Mouse (Mus musculus) midbrain, embryonic 14.5 days (tissue): ENCODE measurements around the gene Stac2. TPM values are rescaled to one million over a fixed set of nuclear protein-coding genes. Genes with fewer than 3 reads are reported as not detected.

Experiments
- ATAC-seq: fragments of 200-750 bp; cut with Nextera tagmentation; 2 replicates; pipeline ENCODE4 v1.8.0; 2017; ENCODE audit warnings: moderate number of reproducible peaks, moderate library complexity; ENCODE audit not compliant: low FRiP score, low TSS enrichment
- DNase-seq: peaks from one replicate; pipeline ENCODE4 v3.0.0-alpha.2; 2015
- H3K27ac ChIP-seq: fragments of 300-500 bp; sonication (generic); replicated peaks from 2 replicates; pipeline ENCODE4 v1.5.1; 2014; ENCODE audit warnings: mild to moderate bottlenecking, low read depth, low read length, moderate library complexity
- H3K27me3 ChIP-seq: fragments of 300-500 bp; sonication (generic); 2 replicates; pipeline ENCODE4 v1.6.1; 2014; ENCODE audit warnings: low read length, control low read depth, mixed read lengths; ENCODE audit not compliant: control insufficient read depth, insufficient read depth
- H3K36me3 ChIP-seq: fragments of 300-500 bp; sonication (generic); 2 replicates; pipeline ENCODE4 v1.6.1; 2014; ENCODE audit warnings: low read length, control low read depth; ENCODE audit not compliant: control insufficient read depth, insufficient read depth
- H3K4me1 ChIP-seq: fragments of 300-500 bp; sonication (generic); 2 replicates; pipeline ENCODE4 v1.6.1; 2014; ENCODE audit warnings: mild to moderate bottlenecking, antibody characterized with exemption, low read length, control low read depth; ENCODE audit not compliant: control insufficient read depth, insufficient read depth
- H3K4me2 ChIP-seq: fragments of 300-500 bp; sonication (generic); 2 replicates; pipeline ENCODE4 v1.6.1; 2014; ENCODE audit warnings: mild to moderate bottlenecking, low read length, moderate library complexity
- H3K4me3 ChIP-seq: fragments of 300-500 bp; sonication (generic); replicated peaks from 2 replicates; pipeline ENCODE4 v1.5.1; 2014; ENCODE audit warnings: low read depth, low read length
- H3K9ac ChIP-seq: fragments of 300-500 bp; sonication (generic); replicated peaks from 2 replicates; pipeline ENCODE4 v1.6.1; 2014; ENCODE audit warnings: mild to moderate bottlenecking, low read length, moderate library complexity
- H3K9me3 ChIP-seq: fragments of 300-500 bp; sonication (generic); 2 replicates; pipeline ENCODE4 v1.6.1; 2016; ENCODE audit warnings: low read length, control low read depth, mixed read lengths; ENCODE audit not compliant: control insufficient read depth
- WGBS: fragments of 180-500 bp; shearing (Covaris S2); extraction: QIAGEN DNeasy Blood & Tissue Kit; methylation state at CpG from one replicate; pipeline ENCODE4 v1.1.7; 2014; 5-methylcytosine and 5-hydroxymethylcytosine counted together
- polyA plus RNA-seq: library from polyadenylated mRNA; unstranded; fragments of >200 nt; fragmentation: Nextera tagmentation; extraction: Ambion mirVana; gene quantifications from 2 replicates; pipeline ENCODE4 v1.2.1, GENCODE M21; 2014

Stac2 gene
- polyA plus RNA-seq, 1 experiment from 2014 or later: 2.9 TPM

- peak; percentile 78 for DNase-seq
- Histone ChIP-seq H3K4me3 (peak overlapping the region; percentile 94), H3K4me2 (peak overlapping the region; percentile 73), H3K4me1 (peaks cover 42% of the 10 kb centered on the region), H3K27ac (peak overlapping the region; percentile 97), H3K9me3 (no peaks in the 10 kb centered on the region), H3K27me3 (no peaks in the 10 kb centered on the region), H3K9ac (peak overlapping the region; percentile 95), H3K36me3 (peaks cover 22% of the 10 kb centered on the region)
- peak; percentile 1; the same call in 1 of the 2 replicates for ATAC-seq
- 4% methylated on average over 34 of the region's 34 CpGs for WGBS
Observed at GRCm38 (mm10) chr11:98021565-98022252, 31.6 kb downstream of the Stac2 start.

- no peak for ATAC-seq
- whole genome bisulfite sequencing: 44% methylated on average over 2 of the region's 2 CpGs
- Histone ChIP-seq H3K4me2 (peak overlapping the region; percentile 73), H3K4me1 (peaks cover 41% of the 10 kb centered on the region), H3K36me3 (peaks cover 28% of the 10 kb centered on the region), H3K4me3 (peak overlapping the region; percentile 94), H3K9ac (peak overlapping the region; percentile 95; the same call in 1 of the 2 replicates), H3K27ac (no peak overlapping the region), H3K27me3 (no peaks in the 10 kb centered on the region), H3K9me3 (no peaks in the 10 kb centered on the region)
- no peak for DNase-seq
Observed at GRCm38 (mm10) chr11:98021118-98021517, 32.1 kb downstream of the Stac2 start.

- Histone ChIP-seq H3K4me3 (peak overlapping the region; percentile 94), H3K27ac (peak overlapping the region; percentile 65), H3K9me3 (no peaks in the 10 kb centered on the region), H3K4me2 (peak overlapping the region; percentile 73), H3K27me3 (no peaks in the 10 kb centered on the region), H3K4me1 (peaks cover 37% of the 10 kb centered on the region), H3K36me3 (peaks cover 32% of the 10 kb centered on the region), H3K9ac (peak overlapping the region; percentile 36; the same call in 1 of the 2 replicates)
- DNase-seq: no peak
- no peak for ATAC-seq
- 53% methylated on average over 1 of the region's 1 CpGs for whole genome bisulfite sequencing
Observed at GRCm38 (mm10) chr11:98020710-98021109, 32.6 kb downstream of the Stac2 start.

GRCm38 (mm10) chr11:98019883-98020610, 33.2 kb downstream of the Stac2 start:
- Histone ChIP-seq H3K9me3 (no peaks in the 10 kb centered on the region), H3K36me3 (peaks cover 39% of the 10 kb centered on the region), H3K4me2 (peak overlapping the region; percentile 73), H3K4me1 (peaks cover 33% of the 10 kb centered on the region), H3K27ac (peak overlapping the region; percentile 65), H3K9ac (peak overlapping the region; percentile 36), H3K4me3 (peak overlapping the region; percentile 94), H3K27me3 (no peaks in the 10 kb centered on the region)
- 21% methylated on average over 8 of the region's 8 CpGs for WGBS
- DNase-seq (peak; percentile 62), ATAC-seq (no peak)

GRCm38 (mm10) chr11:98018858-98019641, 34.2 kb downstream of the Stac2 start:
- no peak for ATAC-seq
- Histone ChIP-seq H3K9ac (peak overlapping the region; percentile 36; the same call in 1 of the 2 replicates), H3K4me3 (no peak overlapping the region), H3K4me2 (peak overlapping the region; percentile 73), H3K27ac (peak overlapping the region; percentile 65), H3K4me1 (peaks cover 33% of the 10 kb centered on the region), H3K36me3 (peaks cover 47% of the 10 kb centered on the region), H3K27me3 (no peaks in the 10 kb centered on the region), H3K9me3 (no peaks in the 10 kb centered on the region)
- 26% methylated on average over 10 of the region's 10 CpGs for WGBS
- peak; percentile 57 for DNase-seq

- ATAC-seq (no peak), DNase-seq (no peak)
- no peak overlapping the region for H3K4me3 ChIP-seq
- H3K9me3 ChIP-seq: no peaks in the 10 kb centered on the region
- peaks cover 33% of the 10 kb centered on the region for H3K4me1 ChIP-seq
- no peak overlapping the region; the same call in 1 of the 2 replicates for H3K9ac ChIP-seq
- 65% methylated on average over 6 of the region's 6 CpGs for WGBS
- H3K4me2 ChIP-seq: 0 out of 2 replicates have a peak overlapping the region, but pooled peaks have one; percentile 10
- no peaks in the 10 kb centered on the region for H3K27me3 ChIP-seq
- 0 out of 2 replicates have a peak overlapping the region, but pooled peaks have one; percentile 55 for H3K27ac ChIP-seq
- H3K36me3 ChIP-seq: peaks cover 50% of the 10 kb centered on the region
Observed at GRCm38 (mm10) chr11:98018222-98018621, 35.0 kb downstream of the Stac2 start.

- ATAC-seq: no peak
- no peak for DNase-seq
- Histone ChIP-seq H3K4me2 (no peak overlapping the region), H3K4me3 (no peak overlapping the region), H3K36me3 (peaks cover 63% of the 10 kb centered on the region), H3K27ac (no peak overlapping the region), H3K27me3 (no peaks in the 10 kb centered on the region), H3K4me1 (peaks cover 33% of the 10 kb centered on the region), H3K9ac (no peak overlapping the region), H3K9me3 (no peaks in the 10 kb centered on the region)
- 81% methylated on average over 4 of the region's 4 CpGs for WGBS
Observed at GRCm38 (mm10) chr11:98016824-98017223, 36.4 kb downstream of the Stac2 start.

GRCm38 (mm10) chr11:98016177-98016576, 37.1 kb downstream of the Stac2 start:
- peaks cover 69% of the 10 kb centered on the region for H3K36me3 ChIP-seq
- 96% methylated on average over 5 of the region's 5 CpGs for WGBS
- no peak overlapping the region for H3K4me3 ChIP-seq
- peaks cover 30% of the 10 kb centered on the region for H3K4me1 ChIP-seq
- DNase-seq: no peak
- no peak overlapping the region for H3K9ac ChIP-seq
- no peaks in the 10 kb centered on the region for H3K27me3 ChIP-seq
- no peaks in the 10 kb centered on the region for H3K9me3 ChIP-seq
- no peak overlapping the region for H3K27ac ChIP-seq
- ATAC-seq: no peak
- H3K4me2 ChIP-seq: no peak overlapping the region
